Mouse (Mus musculus) urinary bladder, postnatal 4 days (tissue): ENCODE measurements at regions not wholly inside any gene's neighbourhood (a gene's known extent, or its start where the extent isn't known, plus 50 kb on each side); places are given as distances from the start of the nearest gene placed in this dataset.
A peak's percentile ranks its signal among the peaks of the same experiment; 100 is the strongest.

Source experiments
- DNase-seq, 2 experiments: peaks; one replicate each; pipeline ENCODE4 v3.0.0; 2021 to 2022; ENCODE audit warnings: low spot score in 2 of 2

GRCm38 (mm10) chr15:7459992-7460820 is 62.0 kb upstream of the Egflam start:
- peak; percentile 47 to 64 for DNase-seq

- no peak for DNase-seq
These were observed 64.4 kb upstream of the Egflam start for GRCm38 (mm10) chr15:7462549-7462948.

- no peak for DNase-seq
These were observed 65.5 kb upstream of the Egflam start for GRCm38 (mm10) chr15:7463444-7464350.

GRCm38 (mm10) chr15:7480211-7480610 is 82.0 kb upstream of the Egflam start:
- DNase-seq = no peak

GRCm38 (mm10) chr15:7480792-7481210 is 82.6 kb upstream of the Egflam start:
- no peak for DNase-seq

GRCm38 (mm10) chr15:7483686-7484085 is 85.5 kb upstream of the Egflam start:
- DNase-seq = no peak

GRCm38 (mm10) chr15:7491091-7491490 is 92.9 kb upstream of the Egflam start:
- no peak for DNase-seq

- DNase-seq = no peak
These were observed 95.0 kb upstream of the Egflam start for GRCm38 (mm10) chr15:7493126-7493669.

GRCm38 (mm10) chr15:7497852-7498251 is 99.7 kb upstream of the Egflam start:
- no peak for DNase-seq

- no peak for DNase-seq
These were observed 110.3 kb upstream of the Egflam start for GRCm38 (mm10) chr15:7508535-7508934.

GRCm38 (mm10) chr15:7514743-7515273 is 116.6 kb upstream of the Egflam start:
- DNase-seq = no peak

- no peak for DNase-seq
These were observed 123.4 kb upstream of the Egflam start for GRCm38 (mm10) chr15:7521611-7522010.

- DNase-seq = no peak
These were observed 124.9 kb upstream of the Egflam start for GRCm38 (mm10) chr15:7522902-7523786.

- peak in 1 of 2 experiments; percentile 25 for DNase-seq
These were observed 132.9 kb upstream of the Egflam start for GRCm38 (mm10) chr15:7530959-7531588.

- DNase-seq = no peak
These were observed 139.7 kb upstream of the Egflam start for GRCm38 (mm10) chr15:7537858-7538257.

- DNase-seq = no peak
These were observed 155.1 kb upstream of the Egflam start for GRCm38 (mm10) chr15:7553190-7553895.

GRCm38 (mm10) chr15:7554433-7554832 is 156.2 kb upstream of the Egflam start:
- DNase-seq = no peak

- no peak for DNase-seq
These were observed 165.1 kb upstream of the Egflam start for GRCm38 (mm10) chr15:7563279-7563678.

GRCm38 (mm10) chr15:7563726-7564125 is 165.5 kb upstream of the Egflam start:
- peak; percentile 44 to 63 for DNase-seq

- DNase-seq = no peak
These were observed 174.0 kb upstream of the Egflam start for GRCm38 (mm10) chr15:7572221-7572620.
